Mouse (Mus musculus) intestine, postnatal 0 days (tissue): ENCODE data around the gene Tgfbr3. TPM values are rescaled to one million over a fixed set of nuclear protein-coding genes. Genes with fewer than 3 reads are reported as not detected.
A peak's percentile ranks its signal among the peaks of the same experiment; 100 is the strongest.

Source experiments
- ATAC-seq: fragments of 200-750 bp; cut with Nextera tagmentation; 2 replicates; pipeline ENCODE4 v1.8.0; 2017; ENCODE audit warnings: mild to moderate bottlenecking, moderate TSS enrichment, moderate library complexity
- H3K27ac ChIP-seq: fragments of 300-500 bp; sonication (generic); 2 replicates; pipeline ENCODE4 v1.5.1; 2014; ENCODE audit warnings: mild to moderate bottlenecking, low read depth, low read length, moderate library complexity
- H3K27me3 ChIP-seq: fragments of 300-500 bp; sonication (generic); replicated peaks from 2 replicates; pipeline ENCODE4 v1.6.1; 2014; ENCODE audit warnings: low read length, mixed read lengths; ENCODE audit not compliant: control insufficient read depth, insufficient read depth
- H3K36me3 ChIP-seq: fragments of 300-500 bp; sonication (generic); 2 replicates; pipeline ENCODE4 v1.6.1; 2014; ENCODE audit warnings: mild to moderate bottlenecking, moderate library complexity; ENCODE audit not compliant: control insufficient read depth, insufficient read depth
- H3K4me1 ChIP-seq: fragments of 300-500 bp; sonication (generic); replicated peaks from 2 replicates; pipeline ENCODE4 v1.6.1; 2014; ENCODE audit warnings: antibody characterized with exemption, low read length, mixed read lengths; ENCODE audit not compliant: control insufficient read depth, insufficient read depth
- H3K4me2 ChIP-seq: fragments of 300-500 bp; sonication (generic); replicated peaks from 2 replicates; pipeline ENCODE4 v1.6.1; 2014; ENCODE audit warnings: low read depth, mild to moderate bottlenecking, moderate library complexity
- H3K4me3 ChIP-seq: fragments of 300-500 bp; sonication (generic); 2 replicates; pipeline ENCODE4 v1.5.1; 2014; ENCODE audit warnings: low read depth, low read length
- H3K9ac ChIP-seq: fragments of 300-500 bp; sonication (generic); 2 replicates; pipeline ENCODE4 v1.6.1; 2014; ENCODE audit warnings: mild to moderate bottlenecking, low read depth, low read length
- H3K9me3 ChIP-seq: fragments of 300-500 bp; sonication (generic); 2 replicates; pipeline ENCODE4 v1.6.1; 2016; ENCODE audit warnings: mixed run types; ENCODE audit not compliant: control insufficient read depth
- CTCF ChIP-seq: sonication (generic); IDR thresholded peaks from 2 replicates; pipeline ENCODE4 v1.5.1; 2016; ENCODE audit warnings: low read depth, mild to moderate bottlenecking, control low read depth, antibody characterized with exemption, moderate library complexity
- WGBS: fragments of 180-500 bp; shearing (Covaris S2); extraction: QIAGEN DNeasy Blood & Tissue Kit; methylation state at CpG from one replicate; pipeline ENCODE4 v1.1.7; 2014; 5-methylcytosine and 5-hydroxymethylcytosine counted together
- polyA plus RNA-seq: library from polyadenylated mRNA; unstranded; fragments of >200 nt; fragmentation: Nextera tagmentation; extraction: Ambion mirVana; gene quantifications from 2 replicates; pipeline ENCODE4 v1.2.1, GENCODE M21; 2015

Gene Tgfbr3
- polyA plus RNA-seq, 1 experiment from 2014 or later, result 7.5 TPM

- Histone ChIP-seq H3K9me3 (no peaks in the 10 kb centered on the region), H3K4me2 (no peak overlapping the region), H3K36me3 (no peaks in the 10 kb centered on the region; the same call in 1 of the 2 replicates), H3K27me3 (no peaks in the 10 kb centered on the region), H3K9ac (no peak overlapping the region), H3K4me3 (no peak overlapping the region), H3K27ac (no peak overlapping the region), H3K4me1 (no peaks in the 10 kb centered on the region)
- no peak for ATAC-seq
- no peak for TF ChIP-seq CTCF
- 72% methylated on average over 6 of the region's 6 CpGs for WGBS
Measured at GRCm38 (mm10) chr5:107119896-107120295, 169.5 kb downstream of the Tgfbr3 start.

GRCm38 (mm10) chr5:107116821-107117220, 172.6 kb downstream of the Tgfbr3 start:
- no peaks in the 10 kb centered on the region for H3K9me3 ChIP-seq
- H3K4me1 ChIP-seq, result no peaks in the 10 kb centered on the region; the same call in 1 of the 2 replicates
- no peak overlapping the region for H3K9ac ChIP-seq
- ATAC-seq, result no peak
- no peak overlapping the region for H3K4me3 ChIP-seq
- 66% methylated on average over 3 of the region's 3 CpGs for WGBS
- H3K27ac ChIP-seq, result no peak overlapping the region
- no peaks in the 10 kb centered on the region; the same call in 1 of the 2 replicates for H3K36me3 ChIP-seq
- H3K27me3 ChIP-seq, result no peaks in the 10 kb centered on the region
- no peak overlapping the region for H3K4me2 ChIP-seq
- TF ChIP-seq CTCF, result no peak

DNA sequence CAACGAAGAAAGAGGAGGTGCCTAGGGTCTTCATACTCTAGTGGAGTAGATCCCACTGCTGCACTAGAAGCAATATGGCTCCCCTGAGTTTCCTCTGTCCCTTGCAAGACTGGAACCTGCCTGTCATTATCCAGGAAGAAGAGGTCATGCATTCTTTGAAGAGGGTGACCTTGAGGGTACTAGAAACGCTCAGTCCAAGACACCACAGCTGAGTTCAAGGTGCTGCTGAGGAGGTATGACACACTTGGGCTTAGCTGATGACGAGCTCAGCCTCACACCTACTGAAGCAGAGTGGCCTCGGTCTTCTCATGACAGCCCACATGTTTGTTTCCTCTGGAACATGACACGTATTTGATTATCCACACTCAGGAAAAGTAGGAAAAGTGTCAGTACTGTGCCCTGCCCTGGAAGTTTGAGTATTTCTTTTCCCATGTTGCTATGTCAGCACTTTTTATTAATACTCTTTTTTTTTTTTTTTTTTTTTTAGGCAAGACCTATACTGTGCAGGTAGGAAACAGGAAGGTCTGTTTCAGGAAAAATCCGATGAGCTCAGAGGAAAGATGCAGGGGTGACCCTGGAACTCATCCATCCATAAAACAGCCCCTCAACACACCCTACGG, 176.7 kb downstream of the Tgfbr3 start:
- H3K4me2 ChIP-seq, result no peak overlapping the region
- 74% methylated on average over 7 of the region's 7 CpGs for WGBS
- no peak overlapping the region for H3K27ac ChIP-seq
- H3K36me3 ChIP-seq, result no peaks in the 10 kb centered on the region; the same call in 1 of the 2 replicates
- no peak overlapping the region for H3K9ac ChIP-seq
- ATAC-seq, result no peak
- no peak for TF ChIP-seq CTCF
- H3K4me1 ChIP-seq, result peaks cover 12% of the 10 kb centered on the region
- H3K4me3 ChIP-seq, result no peak overlapping the region
- no peaks in the 10 kb centered on the region for H3K27me3 ChIP-seq
- no peaks in the 10 kb centered on the region for H3K9me3 ChIP-seq

- no peak for ATAC-seq
- TF ChIP-seq CTCF, result no peak
- peaks cover 12% of the 10 kb centered on the region for H3K4me1 ChIP-seq
- 30% methylated on average over 3 of the region's 3 CpGs for WGBS
- H3K9me3 ChIP-seq, result no peaks in the 10 kb centered on the region
- H3K4me2 ChIP-seq, result no peak overlapping the region
- no peaks in the 10 kb centered on the region for H3K27me3 ChIP-seq
- H3K36me3 ChIP-seq, result no peaks in the 10 kb centered on the region; the same call in 1 of the 2 replicates
- no peak overlapping the region for H3K4me3 ChIP-seq
- no peak overlapping the region for H3K9ac ChIP-seq
- H3K27ac ChIP-seq, result no peak overlapping the region
Measured at GRCm38 (mm10) chr5:107111802-107112201, 177.6 kb downstream of the Tgfbr3 start.

DNA sequence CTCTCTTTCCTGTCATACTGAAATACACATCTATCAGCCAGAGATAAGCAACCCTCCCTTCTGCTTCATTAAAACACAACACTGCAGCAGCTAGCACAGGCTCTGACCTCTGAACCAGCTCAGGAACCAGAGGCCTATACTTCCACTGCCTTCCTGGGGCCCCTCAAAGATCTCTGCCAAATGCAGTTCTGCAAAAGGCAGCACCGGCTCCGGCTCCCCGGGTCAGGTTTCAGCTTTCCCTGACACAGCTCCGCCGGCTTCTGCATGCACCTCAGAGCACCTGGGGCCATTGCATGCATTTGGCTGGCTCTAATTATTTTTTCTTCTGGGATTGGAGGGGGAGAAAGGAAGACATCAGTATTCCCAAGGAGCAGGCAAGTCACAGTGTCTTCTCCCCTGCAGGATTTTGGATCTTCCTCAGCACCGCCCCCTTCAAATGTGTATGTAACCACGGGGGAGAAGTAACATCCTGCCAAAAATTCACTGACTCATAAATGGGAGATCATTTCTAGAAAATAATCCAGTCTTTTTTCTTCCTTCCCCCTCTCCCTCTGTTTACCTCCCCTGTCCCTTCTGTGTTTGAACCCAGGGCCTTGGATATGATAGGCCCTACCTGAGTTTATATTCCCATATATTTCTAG, 178.4 kb downstream of the Tgfbr3 start:
- Histone ChIP-seq H3K4me1 (peaks cover 12% of the 10 kb centered on the region), H3K36me3 (no peaks in the 10 kb centered on the region; the same call in 1 of the 2 replicates), H3K9ac (no peak overlapping the region; the same call in 1 of the 2 replicates), H3K27me3 (no peaks in the 10 kb centered on the region), H3K4me2 (no peak overlapping the region), H3K4me3 (no peak overlapping the region), H3K9me3 (no peaks in the 10 kb centered on the region), H3K27ac (no peak overlapping the region)
- 21% methylated on average over 7 of the region's 7 CpGs for WGBS
- no peak for ATAC-seq
- no peak for TF ChIP-seq CTCF

GRCm38 (mm10) chr5:107110089-107110879, 179.1 kb downstream of the Tgfbr3 start:
- H3K36me3 ChIP-seq, result no peaks in the 10 kb centered on the region; the same call in 1 of the 2 replicates
- no peak for TF ChIP-seq CTCF
- no peak overlapping the region; the same call in 1 of the 2 replicates for H3K9ac ChIP-seq
- 33% methylated on average over 13 of the region's 13 CpGs for WGBS
- H3K27ac ChIP-seq, result no peak overlapping the region
- peak; percentile 81 for ATAC-seq
- no peaks in the 10 kb centered on the region for H3K27me3 ChIP-seq
- H3K4me2 ChIP-seq, result no peak overlapping the region
- H3K4me3 ChIP-seq, result no peak overlapping the region
- peaks cover 12% of the 10 kb centered on the region for H3K4me1 ChIP-seq
- H3K9me3 ChIP-seq, result no peaks in the 10 kb centered on the region
